In genomic region chr9:55512027-55512543, GRCm38 (mm10) we compare ENCODE assay signal across 8 mouse cellular contexts. TPM values are rescaled to one million over a fixed set of nuclear protein-coding genes. Genes with fewer than 3 reads are reported as not detected.
A peak's percentile ranks its signal among the peaks of the same experiment; 100 is the strongest.
DNase-seq lines count a peak whose midpoint lies in the region; ATAC-seq lines count a peak whose summit lies in the region.

TSS of gene Etfa (minus strand) at chr9:55512243.

- peak within 1 kb of the TSS; percentile 85 for H3K4me3 ChIP-seq in hindbrain, embryonic 12.5 days

- H3K9ac ChIP-seq in hindbrain, embryonic 12.5 days = peak within 1 kb of the TSS; percentile 89

- peak within 1 kb of the TSS; percentile 72 for H3K4me2 ChIP-seq in hindbrain, embryonic 12.5 days (replicated peaks)

- WGBS in hindbrain, embryonic 12.5 days = 1% methylated on average over 46 of the region's 47 CpGs

- peak within 1 kb of the TSS; percentile 84 for H3K27ac ChIP-seq in hindbrain, embryonic 12.5 days

- no peaks in the 10 kb centered on the region for H3K36me3 ChIP-seq in hindbrain, embryonic 12.5 days

- H3K27me3 ChIP-seq in hindbrain, embryonic 12.5 days = peaks cover 23% of the 10 kb centered on the region

- 0 out of 2 replicates have a peak, but pooled peaks cover 4% of the 10 kb centered on the region for H3K4me1 ChIP-seq in hindbrain, embryonic 12.5 days

- DNase-seq in NIH3T3 (ENCODE audit: low read depth) = peak; percentile 97
- peak; percentile 95 to 97 for DNase-seq in cerebellum, postnatal 10 days
- peak; percentile 90 to 93 for DNase-seq in frontal cortex, postnatal 10 days (ENCODE audit: low spot score in 2 of 2)
- DNase-seq in layer of hippocampus, postnatal 14 days (ENCODE audit: low spot score in 2 of 2) = peak; percentile 87 to 94
- DNase-seq in lung, postnatal 14 days = peak; percentile 95
- DNase-seq in retina, adult 2 months (ENCODE audit: low read depth, low spot score) = peak; percentile 87
- DNase-seq in thymus, postnatal 36 days = peak; percentile 94 to 98

- peak; percentile 98 for ATAC-seq in hindbrain, embryonic 12.5 days (ENCODE audit: low FRiP score)

- H3K9me3 ChIP-seq in hindbrain, embryonic 12.5 days (replicated peaks) = no peaks in the 10 kb centered on the region

RNA-seq across cellular contexts. Expression of gene Etfa, which starts in this region (rescaled TPM):
- polyA plus RNA-seq in hindbrain, embryonic 12.5 days (2016; fragmentation: Nextera tagmentation; extraction: Ambion mirVana) = 118 and 123 TPM in 2 replicates
- total RNA-seq in layer of hippocampus, postnatal 14 days (2021) = 10 to 100 TPM; 52.1 to 54.6 TPM

Comparison
In these comparisons a context has a peak if more than half of its experiments do, and no peak if none do; other contexts are left out.
1. Peak in every context shown above with its lines: DNase-seq, ATAC-seq, H3K4me3 ChIP-seq and H3K27ac ChIP-seq.